Mouse (Mus musculus) frontal cortex, postnatal 14 days (tissue): ENCODE results near the gene P2rx7.
A peak's percentile ranks its signal among the peaks of the same experiment; 100 is the strongest.

Experiments
- DNase-seq, 2 experiments: peaks; one replicate each; pipeline ENCODE4 v3.0.0; 2022; ENCODE audit warnings: low spot score in 2 of 2

The P2rx7 gene

DNA sequence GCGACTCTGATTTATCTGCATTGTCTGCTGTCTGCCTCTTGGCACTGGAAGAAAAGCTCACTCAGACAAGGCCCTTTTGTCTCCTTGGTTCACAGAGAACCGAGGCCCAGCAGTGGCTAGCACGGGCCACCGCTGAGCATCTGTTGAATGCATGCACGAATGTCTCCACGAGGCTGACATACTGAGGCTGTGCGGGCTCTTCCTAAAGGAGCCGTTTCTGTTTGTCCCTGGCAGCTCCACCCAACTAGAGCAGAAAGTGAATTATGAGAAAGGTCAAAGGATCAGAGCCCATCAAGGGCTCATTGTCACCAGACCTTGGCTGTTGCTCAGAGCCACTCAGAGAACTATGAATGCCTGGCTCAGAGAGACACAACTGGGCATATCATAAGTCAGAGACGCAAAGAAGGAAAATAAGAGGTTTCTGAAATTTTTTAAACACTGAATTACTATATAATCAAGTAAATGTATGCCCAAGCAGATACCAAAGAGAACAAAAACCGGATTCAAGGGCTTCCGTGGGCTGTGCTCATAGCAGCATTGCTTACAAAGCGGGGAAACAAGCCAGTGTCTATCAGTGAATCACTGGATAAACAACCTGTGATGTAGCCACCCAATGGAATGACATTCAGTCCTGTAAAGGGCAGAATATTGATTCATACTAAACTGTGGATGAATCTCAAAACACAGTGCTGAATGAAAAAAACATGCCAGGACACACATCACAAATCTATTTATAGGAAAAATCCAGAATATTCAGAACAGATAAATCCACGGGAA is 49.9 kb downstream of the P2rx7 start:
- DNase-seq: no peak

DNA sequence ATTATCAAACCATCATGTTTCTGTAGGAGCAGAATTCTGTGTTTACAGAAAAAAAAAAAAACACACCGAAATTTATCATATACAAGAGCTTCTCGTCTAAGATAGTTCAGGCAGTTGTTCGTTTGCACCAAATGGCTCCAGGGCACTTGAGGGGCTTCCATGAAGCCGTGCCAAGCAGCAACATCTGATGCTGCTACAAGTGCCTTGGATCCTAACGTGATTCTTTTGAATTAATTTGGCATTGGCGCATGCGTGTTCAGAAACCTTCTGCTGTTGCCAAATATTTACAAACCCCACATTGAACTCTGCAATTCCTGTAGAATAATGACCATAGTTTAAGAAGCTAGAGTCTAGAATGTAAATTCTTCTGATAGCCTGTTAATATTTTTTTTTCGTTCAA is 51.8 kb downstream of the P2rx7 start:
- no peak for DNase-seq

DNA sequence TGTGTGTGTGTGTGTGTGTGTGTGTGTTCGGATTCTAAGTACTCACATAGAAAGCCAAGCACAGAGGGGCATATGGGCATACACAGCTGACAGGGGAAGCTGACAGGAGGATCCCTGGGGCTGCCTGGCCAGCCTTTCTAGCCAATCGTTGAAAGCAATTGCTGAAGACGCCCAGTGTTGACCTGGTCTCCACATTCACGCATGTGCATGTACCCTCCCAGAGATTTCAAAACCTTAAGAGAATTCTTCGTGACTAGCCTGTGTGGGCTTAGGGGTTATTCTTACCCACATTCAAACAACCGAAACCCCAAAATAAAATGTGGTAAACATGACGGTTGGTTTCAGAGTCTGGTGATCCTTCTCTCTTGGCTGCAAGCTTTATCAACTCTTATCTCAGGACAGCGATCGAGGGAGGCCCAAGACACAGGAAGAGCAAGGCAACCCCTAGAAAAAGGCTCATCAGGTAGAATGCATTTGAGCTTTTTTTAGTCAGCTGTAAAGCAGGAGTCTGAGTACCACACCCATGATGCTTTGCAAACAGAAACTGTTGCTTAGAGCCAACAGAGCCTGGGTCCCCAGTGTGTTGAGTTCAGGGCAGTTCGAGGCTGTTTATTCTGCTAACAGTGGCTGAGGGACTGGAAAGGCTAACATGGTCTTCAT is 54.5 kb downstream of the P2rx7 start:
- DNase-seq: no peak

DNA sequence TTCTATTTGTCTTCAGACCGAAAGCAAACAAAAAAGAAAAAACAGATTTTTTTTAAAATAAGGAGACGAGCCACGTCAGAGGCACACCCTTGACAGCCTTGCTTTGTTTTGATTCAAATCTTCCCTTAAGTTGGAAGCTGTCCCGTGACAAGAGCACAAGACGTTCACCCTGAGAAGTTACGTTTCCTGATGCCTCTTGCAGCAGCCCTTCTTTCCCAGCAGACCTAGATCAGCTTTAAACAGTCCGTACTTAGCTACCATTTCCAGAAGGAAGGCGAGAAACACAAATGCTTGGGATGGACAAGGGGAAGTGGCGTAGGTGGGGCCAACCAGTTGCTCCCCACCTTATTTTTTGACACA is 55.0 kb downstream of the P2rx7 start:
- no peak for DNase-seq

- no peak for DNase-seq
Measured at GRCm38 (mm10) chr5:122700109-122700836, 56.6 kb downstream of the P2rx7 start.

DNA sequence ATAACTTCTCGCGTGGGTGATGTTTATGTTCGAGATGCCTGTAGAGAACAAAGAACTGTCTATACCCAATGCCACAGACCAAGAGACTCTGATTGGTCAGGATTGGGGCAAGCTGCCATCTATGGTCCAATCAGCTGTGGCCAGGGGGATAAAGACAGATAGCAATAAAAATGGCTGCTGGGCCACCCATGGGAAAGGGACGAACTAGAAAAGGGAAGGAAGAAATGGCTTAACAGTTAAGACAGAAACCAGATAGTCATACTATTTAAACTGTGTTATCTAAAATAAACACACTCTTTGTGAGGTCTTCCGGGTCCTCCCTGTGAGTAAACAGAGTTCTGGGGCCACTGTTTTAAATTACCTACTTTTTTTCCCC is 57.1 kb downstream of the P2rx7 start:
- no peak for DNase-seq

GRCm38 (mm10) chr5:122702156-122702555 is 58.4 kb downstream of the P2rx7 start:
- no peak for DNase-seq

- DNase-seq: no peak
Measured at GRCm38 (mm10) chr5:122703574-122703973, 59.9 kb downstream of the P2rx7 start.

- no peak for DNase-seq
Measured at GRCm38 (mm10) chr5:122704571-122704970, 60.9 kb downstream of the P2rx7 start.

DNA sequence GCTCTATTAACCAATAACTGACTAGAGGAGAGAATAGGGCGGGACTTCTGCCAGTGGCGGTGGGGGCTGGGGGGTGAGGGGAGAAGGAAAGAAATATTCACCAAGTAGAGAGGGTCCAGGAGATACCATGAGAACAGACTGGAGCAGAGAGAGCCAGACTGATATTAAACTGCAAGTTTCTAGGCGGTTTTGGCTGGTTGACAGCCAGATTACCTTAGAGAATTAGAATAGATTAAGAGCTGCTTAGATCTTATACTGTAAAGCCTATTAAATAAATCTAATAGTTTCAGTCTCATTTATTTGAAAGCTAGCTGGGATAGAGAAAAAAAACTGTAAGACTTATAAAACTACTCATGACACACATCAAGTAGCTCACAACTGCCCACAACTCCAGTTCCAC is 61.5 kb downstream of the P2rx7 start:
- DNase-seq: no peak

GRCm38 (mm10) chr5:122706917-122707275 is 63.2 kb downstream of the P2rx7 start:
- DNase-seq: no peak

DNA sequence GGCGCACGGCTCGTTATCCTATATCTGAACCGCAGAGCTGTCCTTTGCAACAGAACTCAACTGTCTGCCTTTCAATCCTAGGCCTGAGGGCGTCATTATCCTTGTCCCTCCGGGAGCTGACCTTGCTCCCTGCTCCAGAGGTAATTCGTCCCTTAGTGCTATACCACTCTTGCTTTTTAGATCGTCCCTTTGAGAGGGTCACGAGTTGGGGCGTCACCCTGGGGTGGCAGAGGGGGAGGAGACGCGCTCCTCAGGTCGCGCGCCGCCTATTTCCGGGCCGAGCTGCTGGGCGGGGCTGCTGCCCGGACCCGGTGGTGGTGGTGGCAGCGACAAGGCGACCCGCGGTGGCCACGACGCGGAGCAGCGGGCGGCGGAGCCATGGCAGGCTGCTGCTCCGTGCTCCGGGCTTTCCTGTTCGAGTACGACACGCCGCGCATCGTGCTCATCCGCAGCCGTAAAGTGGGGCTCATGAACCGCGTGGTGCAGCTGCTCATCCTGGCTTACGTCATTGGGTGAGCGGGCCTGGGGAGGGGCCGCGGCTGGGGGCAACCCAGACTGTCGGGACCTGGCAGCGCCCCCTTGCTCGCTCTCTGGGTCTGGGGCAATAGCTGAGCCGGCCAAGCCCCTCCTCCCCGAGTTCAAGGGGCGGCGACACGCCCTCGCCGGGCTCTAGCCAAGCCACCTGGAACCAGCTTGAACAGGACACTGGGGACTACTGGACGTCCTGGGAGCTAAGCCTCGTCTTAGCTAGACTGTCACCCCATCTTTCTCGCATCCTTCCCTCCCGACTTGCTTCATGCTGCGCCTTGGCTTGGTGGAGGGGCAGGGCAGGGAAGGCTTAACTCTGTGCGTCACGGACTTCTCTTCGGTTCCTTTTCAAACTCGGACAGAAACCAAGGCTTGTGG is 63.8 kb downstream of the P2rx7 start, which contains the start of gene P2rx4:
Gene P2rx4, plus strand, starts transcription at position 269 of the 906 bp plus-strand sequence.
- peak; percentile 75 to 82 for DNase-seq

- no peak for DNase-seq
Measured at GRCm38 (mm10) chr5:122708819-122709218, 65.1 kb downstream of the P2rx7 start.

- DNase-seq: no peak
Measured at GRCm38 (mm10) chr5:122715723-122716122, 72.0 kb downstream of the P2rx7 start.

- DNase-seq: no peak
Measured at GRCm38 (mm10) chr5:122716793-122717192, 73.1 kb downstream of the P2rx7 start.

- DNase-seq: no peak
Measured at GRCm38 (mm10) chr5:122718400-122718799, 74.7 kb downstream of the P2rx7 start.

- DNase-seq: no peak
Measured at GRCm38 (mm10) chr5:122719168-122719567, 75.5 kb downstream of the P2rx7 start.

DNA sequence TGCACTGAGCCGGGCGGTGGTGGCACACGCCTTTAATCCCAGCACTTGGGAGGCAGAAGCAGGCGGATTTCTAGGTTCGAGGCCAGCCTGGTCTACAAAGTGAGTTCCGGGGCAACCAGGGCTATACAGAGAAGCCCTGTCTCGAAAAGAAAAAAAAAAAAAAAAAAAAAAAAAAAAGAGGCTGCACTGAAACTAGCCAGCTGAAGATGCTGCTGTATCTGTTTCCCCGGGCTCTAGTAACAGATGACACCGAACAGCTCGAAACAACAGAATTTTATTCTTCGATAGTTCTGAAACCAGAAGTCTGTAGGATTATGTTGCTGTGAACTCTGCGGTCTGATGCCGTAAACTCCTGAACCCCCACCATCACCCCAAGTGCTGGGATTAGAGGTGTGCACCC is 81.7 kb downstream of the P2rx7 start:
- no peak for DNase-seq

- DNase-seq: peak in 1 of 2 experiments; percentile 71
Measured at GRCm38 (mm10) chr5:122726068-122726467, 82.4 kb downstream of the P2rx7 start.

GRCm38 (mm10) chr5:122726595-122726994 is 82.9 kb downstream of the P2rx7 start:
- DNase-seq: no peak

GRCm38 (mm10) chr5:122727096-122727495 is 83.4 kb downstream of the P2rx7 start:
- DNase-seq: no peak

GRCm38 (mm10) chr5:122730776-122731175 is 87.1 kb downstream of the P2rx7 start:
- DNase-seq: no peak
